Mouse (Mus musculus): ENCODE measurements at regions not wholly inside any gene's neighbourhood (a gene's known extent, or its start where the extent isn't known, plus 50 kb on each side); places are given as distances from the start of the nearest gene placed in this dataset.

DNA sequence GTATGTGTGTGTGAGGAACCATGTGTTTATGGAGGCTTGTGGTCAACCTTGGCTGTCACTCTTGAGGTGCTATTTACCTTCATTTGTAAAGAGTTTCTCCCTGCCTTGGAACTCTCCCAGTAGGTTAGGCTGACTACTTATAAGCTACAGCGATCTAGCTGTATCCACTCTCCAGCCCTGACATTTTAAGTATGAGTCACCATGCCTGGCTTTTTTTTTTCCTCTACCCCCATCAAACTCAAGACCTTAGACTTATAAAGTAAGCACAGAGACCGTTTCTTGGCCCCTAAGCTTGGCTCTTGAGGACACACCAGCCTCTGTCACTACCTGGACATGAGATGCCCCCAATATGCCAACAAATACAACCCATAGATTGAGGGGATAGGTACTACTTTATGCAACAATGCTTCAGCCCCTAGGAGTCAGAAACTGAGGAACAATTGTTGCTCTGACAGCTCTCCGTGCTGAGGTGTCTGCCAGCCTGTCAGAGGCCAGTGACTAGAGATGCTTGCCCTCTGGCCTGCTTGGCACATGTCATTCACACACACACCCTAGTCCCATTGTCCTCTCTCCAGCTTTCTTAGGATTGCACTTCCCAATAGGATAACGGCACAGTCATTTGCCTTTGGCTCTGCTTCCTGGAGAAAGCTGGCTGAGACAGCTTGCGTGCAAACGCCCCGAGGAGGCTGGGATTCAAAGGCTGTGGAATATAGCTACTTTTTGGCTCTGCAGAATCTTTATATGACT is 193.8 kb upstream of the Prok2 start:
- TF ChIP-seq MAX (IDR thresholded peaks at IDR 0.05; ENCODE audit: low read depth) = no peak
- no peak for TF ChIP-seq POLR2AphosphoS2 (IDR thresholded peaks at IDR 0.05; ENCODE audit: insufficient read length, low read depth)
- TF ChIP-seq REST (IDR thresholded peaks at IDR 0.05; ENCODE audit: insufficient read depth, insufficient read length) = no peak
